Mouse (Mus musculus): ENCODE results near the gene 1700029H14Rik.
A peak's percentile ranks its signal among the peaks of the same experiment; 100 is the strongest.

Gene 1700029H14Rik

DNA sequence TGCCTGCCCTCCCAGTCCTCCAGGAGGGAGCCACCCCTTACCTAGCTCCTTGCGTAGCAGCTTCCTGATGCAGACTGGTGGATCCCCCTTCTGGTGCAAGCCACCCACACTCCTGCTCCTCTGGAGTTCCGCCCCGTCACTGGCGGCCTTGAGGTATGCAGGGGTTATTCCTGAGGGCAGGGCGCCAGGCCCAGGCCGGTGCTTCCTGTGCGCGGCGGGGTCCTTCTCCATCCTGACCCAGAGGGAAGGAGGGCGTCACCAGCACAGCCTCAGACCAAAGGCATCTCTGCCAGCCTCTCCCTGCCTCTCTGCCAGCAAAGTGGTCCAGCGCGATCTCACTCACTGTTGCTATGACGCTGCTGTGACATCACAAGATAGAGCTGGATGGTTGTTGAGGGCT lies at the start of gene 1700029H14Rik:
TSS of gene 1700029H14Rik (minus strand) at position 344 of the 400 bp plus-strand sequence.
- DNase-seq = no peak

DNA sequence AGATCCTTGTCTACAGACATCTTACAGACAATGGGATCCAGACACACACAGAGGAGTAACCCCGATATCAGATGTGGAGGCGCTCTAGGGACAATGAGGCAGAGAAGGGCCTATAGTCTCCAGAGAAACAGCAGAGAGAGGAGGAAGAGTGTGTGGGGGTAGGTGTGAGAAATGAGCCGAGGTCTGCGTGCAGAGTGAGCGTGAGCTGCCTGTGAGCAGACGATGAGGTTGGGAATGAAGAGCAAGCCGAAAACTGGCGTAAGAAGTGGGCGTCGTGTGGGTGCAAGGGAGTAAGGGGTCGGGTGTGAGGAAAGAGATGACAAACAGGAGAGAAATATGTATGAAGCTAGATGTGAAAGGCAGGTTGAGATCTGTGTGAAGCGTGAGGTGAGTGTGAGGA lies 49.4 kb upstream of the 1700029H14Rik start:
- DNase-seq = peak; percentile 75

DNA sequence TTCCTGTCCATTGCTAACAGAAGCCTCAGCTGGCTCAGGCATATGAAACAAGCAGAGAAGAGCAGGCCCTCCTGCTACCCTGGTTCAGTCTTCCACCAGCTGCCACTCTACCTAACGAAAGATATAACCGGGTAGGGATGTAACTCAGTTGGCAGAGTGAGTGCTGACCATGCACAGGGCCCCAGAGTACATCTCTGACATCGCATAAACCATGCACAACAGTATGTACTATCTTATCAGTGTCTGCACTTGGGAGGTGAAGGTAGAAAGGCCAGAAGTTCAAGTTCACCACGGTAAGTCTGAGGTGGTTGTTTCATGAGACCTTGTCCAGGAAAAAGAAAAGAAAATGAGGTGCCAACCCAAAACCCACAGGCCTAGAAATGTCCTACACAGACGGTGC lies 47.7 kb upstream of the 1700029H14Rik start:
- DNase-seq = no peak

DNA sequence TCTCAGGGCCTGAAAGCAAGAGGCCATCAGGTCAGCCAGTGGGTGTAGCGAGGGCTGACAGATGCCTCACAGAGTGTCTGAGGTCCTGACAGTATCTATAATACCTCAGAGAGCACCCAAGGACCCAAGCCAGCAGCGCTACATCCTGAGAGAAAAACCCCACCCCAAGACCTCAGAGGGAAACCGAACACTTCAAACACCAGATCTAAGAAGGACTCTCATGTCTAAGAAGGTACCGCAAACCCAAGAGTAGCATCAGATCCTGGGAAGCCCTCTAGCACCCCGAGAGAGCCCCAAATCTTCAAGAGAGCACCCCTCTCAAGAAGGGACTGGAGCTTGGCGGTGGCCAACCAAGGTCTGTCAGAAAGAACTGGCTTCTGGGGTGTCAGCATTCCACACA lies 46.7 kb upstream of the 1700029H14Rik start:
- DNase-seq = no peak

DNA sequence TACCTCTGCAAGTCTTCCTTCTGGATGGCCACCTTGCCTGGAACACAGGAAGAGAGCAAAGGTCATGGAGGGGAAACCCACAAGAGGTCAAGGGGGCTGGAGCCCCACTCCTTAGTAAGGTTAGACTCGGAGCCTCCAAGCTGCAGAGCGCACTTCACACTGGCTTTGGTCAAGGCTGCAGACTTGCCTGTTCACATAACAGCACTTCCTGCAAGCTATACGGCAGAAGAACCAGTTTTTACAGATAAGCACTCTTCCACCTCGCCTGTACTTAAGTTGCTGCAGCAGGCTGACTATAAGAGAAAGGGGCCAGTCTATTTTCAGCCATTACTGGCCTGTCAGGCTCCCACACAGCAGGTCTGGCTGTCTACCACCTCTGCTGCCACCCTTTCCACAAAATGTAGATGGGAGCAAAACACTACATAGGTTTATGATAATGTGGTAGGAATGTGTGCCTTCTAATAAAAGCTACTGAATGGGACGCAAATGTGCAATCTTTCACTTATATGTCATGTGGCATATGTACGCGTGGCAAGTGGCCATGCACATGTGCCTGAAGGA lies 43.7 kb upstream of the 1700029H14Rik start:
- no peak for DNase-seq

DNA sequence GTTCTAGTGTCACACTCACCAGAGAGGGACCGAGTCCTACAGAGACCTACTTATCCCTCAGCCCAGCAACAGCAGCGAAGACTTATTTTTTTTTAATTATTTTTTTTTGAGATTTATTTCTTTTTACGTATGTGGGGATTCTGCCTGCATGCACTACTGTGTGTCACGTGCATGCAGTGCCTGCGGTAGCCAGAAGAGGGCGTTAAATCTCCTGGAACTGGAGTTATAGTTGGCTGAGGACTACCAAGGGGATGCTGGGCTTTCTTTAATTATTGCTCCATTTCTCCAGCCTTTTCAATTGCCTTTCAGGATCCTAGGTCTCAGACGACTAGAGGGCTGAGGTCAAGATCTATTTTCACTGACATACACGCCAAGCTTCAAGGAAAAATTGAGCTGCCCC lies 40.4 kb upstream of the 1700029H14Rik start:
- no peak for DNase-seq

DNA sequence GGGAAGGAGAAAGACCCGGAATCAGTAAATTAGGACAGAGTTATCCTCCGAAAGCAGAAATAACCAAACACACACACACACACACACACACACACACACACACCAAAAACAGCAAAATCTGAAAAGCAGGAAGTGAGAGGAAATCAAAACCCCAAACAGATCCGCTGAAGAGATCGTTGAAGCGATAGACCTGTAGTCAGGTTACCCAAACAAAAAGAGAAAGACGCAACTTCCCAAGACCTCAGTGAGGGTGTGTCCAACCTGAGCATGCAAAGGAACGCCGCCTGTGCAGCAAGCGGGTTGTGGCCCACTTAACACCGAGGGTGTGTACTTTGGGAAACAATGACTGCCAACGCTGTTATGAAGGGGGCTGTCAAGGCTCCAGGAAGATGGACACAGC lies 38.9 kb upstream of the 1700029H14Rik start:
- DNase-seq = no peak

DNA sequence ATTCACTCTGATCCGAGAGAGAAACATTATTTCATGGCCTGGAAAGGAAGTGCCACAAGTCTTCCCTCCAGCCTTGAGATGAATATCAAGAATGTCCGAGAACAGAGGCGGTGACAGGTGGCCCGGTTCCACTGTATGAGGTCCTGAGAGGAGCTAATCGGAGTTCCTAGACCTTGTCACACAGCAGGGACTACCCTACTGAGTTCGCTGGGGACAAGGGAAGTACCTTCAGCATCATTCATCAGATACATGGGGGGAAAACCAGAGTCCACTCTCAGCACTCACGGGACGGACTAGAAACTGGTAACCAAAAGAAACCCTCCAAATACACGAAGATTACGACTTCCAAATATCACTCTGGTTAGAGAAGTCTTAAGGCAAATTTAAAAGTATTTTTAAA lies 38.5 kb upstream of the 1700029H14Rik start:
- DNase-seq = no peak

DNA sequence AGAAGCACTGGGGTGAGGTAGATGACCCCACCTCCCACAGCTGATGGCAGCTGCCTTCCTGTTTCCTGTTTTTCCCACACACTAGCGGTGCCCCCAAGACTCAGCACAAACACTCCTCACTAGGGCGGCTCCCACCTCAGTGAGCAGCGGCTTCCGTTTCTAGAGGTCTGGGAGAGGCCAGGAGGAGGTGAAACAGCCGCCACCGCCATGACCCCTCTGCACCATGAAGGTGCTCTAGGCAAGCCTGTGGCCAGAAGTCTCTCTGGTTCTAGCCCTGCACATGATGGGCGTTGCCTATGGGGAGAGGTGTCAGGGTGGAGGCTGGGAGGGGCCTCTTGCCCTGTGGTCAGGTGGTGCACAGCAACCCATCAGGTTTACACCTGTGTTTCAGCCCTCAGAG lies 37.9 kb upstream of the 1700029H14Rik start:
- DNase-seq = no peak

DNA sequence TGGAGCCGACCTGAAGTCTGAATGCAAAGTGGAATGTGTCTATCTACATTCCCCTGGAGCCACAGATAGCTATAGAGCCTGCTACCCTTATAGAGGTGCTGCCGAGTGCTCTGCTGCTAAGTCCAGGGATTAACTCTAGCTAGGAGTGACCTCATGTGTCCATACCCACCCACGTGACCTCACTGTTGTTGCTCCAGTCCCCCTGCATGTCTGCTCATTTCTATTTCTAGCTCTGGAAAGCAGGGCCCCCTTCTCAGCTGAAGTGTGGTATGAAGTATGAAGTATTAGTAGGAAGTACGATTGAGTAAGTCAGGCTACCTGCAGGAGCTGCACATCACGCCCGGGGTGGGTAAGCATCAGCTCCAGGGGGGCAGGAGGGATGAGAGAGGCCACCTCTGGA lies 35.5 kb upstream of the 1700029H14Rik start:
- no peak for DNase-seq

DNA sequence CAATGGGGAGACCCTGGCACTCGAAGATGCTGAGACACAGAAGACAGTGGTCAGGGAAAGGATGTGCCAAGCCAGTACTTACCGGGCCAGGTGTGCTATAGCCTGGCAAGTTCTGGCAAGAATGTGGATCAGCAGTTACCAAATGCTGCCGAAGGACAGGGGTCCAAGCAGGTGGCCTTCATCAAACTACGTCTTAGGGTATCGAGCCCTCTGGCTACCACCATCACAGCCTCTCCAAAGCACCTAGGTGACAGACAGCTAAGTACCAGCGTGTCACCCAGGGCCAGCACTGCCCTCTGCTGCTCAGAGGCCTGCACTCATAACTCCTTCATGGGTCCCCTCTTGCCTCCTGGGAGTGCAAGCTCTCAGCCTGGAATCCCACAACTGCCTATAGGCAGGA lies 33.6 kb upstream of the 1700029H14Rik start:
- no peak for DNase-seq

DNA sequence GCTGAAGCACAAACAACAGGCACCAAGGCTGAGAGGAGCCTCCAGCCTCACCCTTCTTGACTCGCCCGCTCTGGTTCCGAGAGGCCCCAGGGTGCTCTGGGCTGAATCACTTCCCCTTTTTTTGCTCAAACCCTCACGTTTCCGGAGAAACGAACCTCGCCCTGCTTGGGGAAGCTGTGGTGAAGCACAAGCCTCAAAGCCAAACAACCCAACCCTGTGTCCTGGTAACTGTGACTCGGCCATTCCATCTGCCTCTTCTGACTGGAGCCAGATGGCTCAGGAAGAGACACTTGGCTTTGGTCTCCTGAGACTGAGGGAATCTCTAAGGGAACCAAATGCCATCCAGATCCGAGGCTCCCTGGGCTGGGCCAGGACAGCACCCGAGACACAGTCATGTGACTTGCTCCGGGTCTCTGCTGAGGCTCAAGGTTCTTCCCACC lies 32.6 kb upstream of the 1700029H14Rik start:
- no peak for DNase-seq

DNA sequence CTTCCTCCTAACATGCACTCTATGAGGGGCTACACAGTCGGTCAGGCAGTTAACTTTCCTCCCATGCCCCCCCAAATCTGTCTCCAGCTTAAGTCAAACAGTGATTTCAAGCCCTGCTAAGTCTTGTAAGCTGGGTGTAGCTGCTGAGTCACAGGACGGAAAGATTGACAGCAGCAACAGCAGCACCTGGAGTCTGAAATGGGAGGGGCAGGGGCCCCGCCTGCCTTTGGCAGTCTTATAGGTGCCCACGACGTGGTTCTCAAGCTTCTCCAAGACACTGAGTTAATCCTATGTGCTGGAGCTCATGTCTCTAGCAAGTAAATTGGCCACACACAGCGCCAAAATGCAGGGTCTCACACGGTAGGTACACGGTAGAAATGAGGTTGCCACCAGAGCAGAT lies 31.1 kb upstream of the 1700029H14Rik start:
- no peak for DNase-seq

DNA sequence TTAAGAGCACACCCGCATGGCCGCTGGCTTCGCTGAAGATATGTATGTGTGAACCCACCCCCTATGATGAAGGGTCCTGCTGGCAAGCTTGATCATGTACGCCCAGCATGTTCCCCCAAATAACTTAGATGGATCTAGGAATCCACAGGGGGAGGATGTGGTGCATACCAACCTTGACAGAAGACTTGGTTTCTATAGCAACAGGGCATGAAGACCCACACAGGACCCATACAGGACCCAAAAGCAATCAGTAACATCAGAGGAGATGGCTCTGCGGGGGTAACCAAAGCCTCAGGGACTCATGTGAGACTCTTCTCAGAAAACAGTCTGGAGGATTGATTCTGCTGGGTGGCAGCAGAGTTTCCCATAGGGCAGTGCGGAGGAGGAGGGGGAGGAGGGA lies 29.0 kb upstream of the 1700029H14Rik start:
- DNase-seq = no peak

DNA sequence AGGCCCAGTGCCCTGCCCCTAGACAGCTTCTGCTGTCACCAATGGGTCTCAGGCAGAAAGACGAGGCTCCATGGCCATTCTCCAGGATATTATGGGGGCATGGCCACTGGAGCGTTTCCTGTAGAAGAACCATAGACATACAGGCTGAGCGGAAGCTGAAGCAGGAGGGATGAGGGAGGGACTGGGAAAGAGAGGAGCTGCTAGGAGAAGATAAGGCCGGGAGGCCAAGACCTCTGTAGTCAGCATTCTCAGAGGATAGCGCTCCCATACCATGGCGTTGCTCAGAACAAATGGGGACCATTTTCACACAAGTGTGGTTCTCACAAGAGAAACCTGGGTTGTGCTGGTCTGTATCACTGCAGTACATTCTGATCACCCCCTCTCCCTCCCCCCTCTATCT lies 26.8 kb upstream of the 1700029H14Rik start:
- no peak for DNase-seq

DNA sequence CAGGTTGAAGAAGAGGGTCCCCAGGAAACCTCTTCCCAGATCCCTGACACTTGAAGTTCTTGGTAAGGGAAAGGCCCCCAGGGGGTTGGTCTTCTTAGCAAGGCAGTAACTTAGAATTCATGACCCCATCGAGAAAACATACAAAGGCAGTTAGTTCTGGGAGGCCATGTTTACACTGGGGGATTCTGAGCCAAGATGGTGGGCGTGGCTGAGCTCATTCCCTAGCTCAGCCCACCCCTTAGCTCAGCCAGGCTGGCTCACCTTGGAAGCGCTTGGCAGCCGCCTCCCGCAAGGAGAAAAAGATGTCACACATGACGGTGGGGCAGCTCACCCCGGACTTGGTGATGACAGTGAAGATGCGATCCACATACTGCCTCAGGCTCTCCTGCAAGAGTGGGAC lies 22.4 kb upstream of the 1700029H14Rik start:
- DNase-seq = no peak

DNA sequence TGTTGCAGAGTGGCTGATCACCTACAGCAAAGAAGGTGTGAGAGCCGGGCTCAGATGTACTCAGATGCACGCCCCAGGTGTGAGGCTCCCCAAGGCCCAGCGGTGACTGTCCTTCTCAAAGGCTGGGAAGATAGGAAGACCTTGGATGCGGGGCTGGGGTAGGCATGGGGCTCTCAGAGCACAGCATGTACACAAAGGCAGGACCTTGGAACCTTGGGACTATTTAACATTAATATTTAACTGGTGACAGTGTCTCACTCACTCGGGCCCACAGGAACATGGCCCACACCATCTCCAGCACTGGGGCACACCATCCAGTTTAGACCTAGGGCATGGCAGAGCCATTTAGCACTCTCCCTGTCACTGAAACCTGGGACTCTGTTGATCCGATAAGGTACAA lies 15.6 kb upstream of the 1700029H14Rik start:
- no peak for DNase-seq

DNA sequence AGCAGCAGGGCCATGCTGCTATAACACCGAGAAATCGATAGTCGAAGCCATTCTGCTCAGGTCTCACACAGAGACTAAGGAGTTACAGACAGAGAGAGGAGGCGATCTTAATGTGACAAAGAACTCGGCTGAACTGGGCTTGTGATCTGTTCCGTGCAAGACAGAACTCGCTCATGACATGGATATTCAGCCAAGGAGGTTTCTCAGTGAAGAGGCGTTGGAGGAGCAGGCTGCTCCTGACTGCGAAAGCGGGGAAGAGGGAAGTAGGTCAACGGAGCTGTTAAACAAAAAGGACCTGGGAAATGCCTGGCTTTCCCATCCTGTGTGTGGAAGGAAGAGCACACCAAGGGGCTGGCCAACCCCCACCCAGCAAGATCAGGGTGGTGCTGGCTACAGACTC lies 9.7 kb upstream of the 1700029H14Rik start:
- DNase-seq = peak; percentile 65

DNA sequence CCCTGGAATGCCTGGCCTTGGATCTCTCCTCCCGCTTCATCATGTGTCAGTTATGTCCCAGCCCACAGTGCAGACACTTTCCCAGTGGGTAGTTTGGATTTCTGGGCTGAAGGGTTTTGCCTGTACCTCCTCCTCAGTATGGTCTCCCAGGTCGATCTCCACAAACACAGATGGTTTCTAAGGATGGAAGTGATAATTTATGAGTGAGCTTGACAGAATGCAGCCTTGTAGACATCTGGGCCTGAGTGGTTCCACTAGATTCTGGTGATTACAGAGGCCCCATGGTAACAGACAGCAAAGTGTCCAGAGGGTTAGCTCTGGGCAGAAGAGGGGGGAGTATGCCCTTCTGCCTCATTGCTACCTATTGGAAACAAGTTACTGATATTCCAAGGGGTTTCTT lies 4.7 kb downstream of the 1700029H14Rik start:
- peak; percentile 31 for DNase-seq

DNA sequence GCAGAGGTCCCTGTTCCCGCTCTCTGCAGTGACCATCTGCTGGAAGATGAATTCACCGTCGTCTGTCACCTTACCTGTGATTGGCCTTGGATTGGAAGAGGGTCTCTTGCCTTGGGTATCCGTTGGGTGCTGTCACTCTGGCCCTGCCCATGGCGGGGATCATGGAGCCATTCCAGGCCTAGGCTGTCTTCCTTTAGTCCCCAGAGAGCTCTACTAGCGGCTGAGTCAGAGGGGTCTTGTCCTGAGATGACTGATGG lies 10.8 kb downstream of the 1700029H14Rik start:
- DNase-seq = no peak

DNA sequence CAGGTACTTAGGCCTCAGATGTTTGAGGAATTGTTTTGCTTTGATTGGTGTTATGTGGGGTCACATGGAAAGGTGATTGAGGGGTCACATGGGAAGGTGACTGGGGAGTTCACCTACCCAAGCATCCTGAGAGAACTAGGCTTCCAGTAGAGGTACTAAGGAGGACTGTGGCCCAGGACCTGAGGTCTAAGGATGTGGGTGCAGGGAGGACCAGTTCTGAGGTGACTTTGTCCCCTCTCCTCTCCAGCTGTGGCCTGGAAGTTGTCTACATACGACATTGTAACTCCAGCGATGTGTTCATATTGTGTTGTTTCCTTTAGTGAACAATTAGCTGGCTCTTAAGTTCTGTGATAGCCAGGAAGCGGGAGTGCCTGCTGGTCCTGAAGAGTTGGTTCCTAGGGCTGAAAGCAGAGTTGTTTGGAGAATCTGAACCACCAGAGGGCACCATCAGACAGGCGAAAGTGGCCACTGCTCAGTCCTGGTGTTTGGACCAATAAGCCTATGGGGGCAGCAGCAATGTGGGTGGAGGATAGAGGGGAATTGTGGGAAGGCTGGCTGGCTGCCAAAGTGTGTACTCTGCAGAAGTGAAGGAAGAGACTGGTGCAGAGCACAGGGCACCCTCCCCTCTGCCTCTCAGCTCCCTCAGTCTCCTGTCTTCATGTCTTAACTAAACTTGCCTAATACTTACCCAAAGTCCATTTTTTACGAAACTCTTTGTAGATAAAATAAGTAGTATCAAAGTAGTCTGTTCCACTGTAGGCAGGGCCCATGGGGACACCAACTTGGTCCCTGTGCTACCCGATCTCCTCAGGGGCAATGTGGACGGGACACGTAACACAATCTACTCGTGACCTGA lies 11.3 kb downstream of the 1700029H14Rik start:
- peak; percentile 95 for DNase-seq

DNA sequence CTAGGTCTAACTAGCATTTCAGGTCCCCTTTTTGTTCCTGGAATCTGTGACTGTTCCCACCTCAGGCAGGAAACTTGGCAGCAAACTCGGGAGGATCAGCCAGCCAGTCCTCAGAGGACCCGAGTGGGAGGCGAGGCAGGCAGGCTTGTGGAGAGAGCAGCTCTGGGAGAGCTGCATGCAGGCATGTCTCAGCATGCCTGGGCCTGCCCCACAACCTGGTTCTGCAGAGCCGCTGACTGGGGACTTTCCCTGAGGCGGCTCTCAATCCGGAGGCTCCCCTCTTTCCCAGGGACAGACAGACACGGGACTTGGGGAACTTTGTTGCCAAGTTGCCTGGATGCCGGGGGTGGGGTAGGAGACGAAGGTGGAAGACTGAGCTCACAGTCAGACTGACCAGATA lies 13.4 kb downstream of the 1700029H14Rik start:
- peak; percentile 71 for DNase-seq

DNA sequence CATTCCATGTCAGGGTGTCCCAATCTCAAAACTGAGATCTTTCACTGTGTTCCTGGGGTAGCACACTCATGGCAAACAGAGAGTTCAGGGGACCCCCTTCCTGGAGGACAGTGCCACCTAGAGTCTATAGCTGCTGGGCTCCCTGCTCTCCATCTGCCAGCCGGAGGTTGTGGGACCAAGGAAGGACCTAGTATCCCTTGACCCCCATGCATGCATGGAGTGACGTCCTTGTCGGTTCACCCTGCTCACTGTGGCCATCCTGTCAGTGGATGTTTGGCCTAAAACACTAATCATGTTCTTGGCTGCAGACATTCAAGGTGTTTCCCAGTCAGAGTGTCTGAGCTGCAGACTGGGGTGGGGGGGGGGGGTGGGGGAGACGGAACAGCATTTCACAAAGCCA lies 14.0 kb downstream of the 1700029H14Rik start:
- DNase-seq = no peak

DNA sequence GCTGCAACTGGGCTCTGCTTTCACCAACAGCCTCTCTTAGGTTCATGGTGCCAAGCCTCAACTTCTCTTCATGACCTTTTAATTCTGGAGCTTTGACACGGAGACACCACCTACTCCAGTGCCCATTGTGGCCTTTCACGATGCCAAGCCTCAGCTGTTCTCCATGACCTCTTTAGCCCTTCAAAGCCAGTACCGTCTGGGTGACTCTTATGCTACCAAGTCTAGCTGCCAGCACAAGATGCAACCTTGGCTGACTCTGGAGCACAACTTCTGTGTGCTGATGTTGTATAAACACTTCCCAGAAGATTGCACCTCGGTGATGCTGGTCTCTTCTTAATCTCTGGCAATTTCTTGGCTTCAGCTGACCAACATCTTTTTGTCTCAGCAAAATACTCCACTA lies 15.8 kb downstream of the 1700029H14Rik start:
- DNase-seq = no peak

DNA sequence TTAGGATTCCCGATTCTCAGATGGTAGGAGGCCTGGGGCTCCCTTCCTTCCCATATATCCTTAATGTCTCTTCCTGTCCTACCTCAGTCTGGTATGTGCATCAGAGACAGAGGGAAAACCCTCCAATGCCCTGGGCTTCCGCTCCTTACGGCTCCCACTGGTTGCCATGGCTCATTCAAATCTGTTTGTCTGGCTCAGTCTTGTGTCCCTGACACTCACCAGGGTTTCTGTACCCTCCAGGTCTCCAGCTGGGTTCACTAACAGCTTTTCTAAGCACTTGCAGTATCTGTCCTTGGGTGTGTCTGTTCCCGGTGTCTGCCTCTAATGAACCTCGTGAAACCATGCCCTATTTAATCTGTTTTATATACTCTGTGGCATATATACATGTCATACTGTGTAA lies 20.7 kb downstream of the 1700029H14Rik start:
- DNase-seq = no peak

Data from right cerebral cortex, adult 18-20 months (tissue).